ENCODE assay signal across 8 mouse cellular contexts in genomic region chr15:98737881-98738280, GRCm38 (mm10). TPM values are rescaled to one million over a fixed set of nuclear protein-coding genes. Genes with fewer than 3 reads are reported as not detected.
DNase-seq lines count a peak whose midpoint lies in the region; ATAC-seq lines count a peak whose summit lies in the region.

No protein-coding gene starts in this region.

- H3K36me3 ChIP-seq in stomach, embryonic 16.5 days (ENCODE audit: control insufficient read depth, insufficient read depth, low read length) = peaks cover 20% of the 10 kb centered on the region
- H3K36me3 ChIP-seq in hindbrain, embryonic 14.5 days (replicated peaks; ENCODE audit: control insufficient read depth, insufficient read depth) = peaks cover 73% of the 10 kb centered on the region

- H3K4me1 ChIP-seq in stomach, embryonic 16.5 days (ENCODE audit: control insufficient read depth, insufficient read depth, low read length) = 0 out of 2 replicates have a peak, but pooled peaks cover 2% of the 10 kb centered on the region
- H3K4me1 ChIP-seq in hindbrain, embryonic 14.5 days (replicated peaks; ENCODE audit: control insufficient read depth, insufficient read depth, low read length) = no peaks in the 10 kb centered on the region

- no peak overlapping the region for H3K4me2 ChIP-seq in stomach, embryonic 16.5 days (ENCODE audit: low read depth, low read length)
- H3K4me2 ChIP-seq in hindbrain, embryonic 14.5 days (replicated peaks) = no peak overlapping the region

- peak; percentile 76; the same call in 1 of the 2 replicates for ATAC-seq in stomach, embryonic 16.5 days (ENCODE audit: insufficient read depth, low FRiP score)
- no peak for ATAC-seq in hindbrain, embryonic 14.5 days (ENCODE audit: low FRiP score)

- DNase-seq in heart, postnatal 4 days = peak; percentile 60
- DNase-seq in heart, adult 11 months = no peak
- peak; percentile 22 for DNase-seq in urinary bladder, postnatal 25 days (ENCODE audit: low spot score)
- DNase-seq in urinary bladder, adult 2 months (ENCODE audit: low spot score) = no peak
- peak; percentile 66 to 75 for DNase-seq in kidney, postnatal 4 days
- no peak for DNase-seq in hindbrain, embryonic 14.5 days (ENCODE audit: low spot score)
- DNase-seq in gastrocnemius, postnatal 25 days = no peak

- no peak overlapping the region for H3K27ac ChIP-seq in stomach, embryonic 16.5 days (ENCODE audit: low read length)
- H3K27ac ChIP-seq in hindbrain, embryonic 14.5 days = no peak overlapping the region

- no peaks in the 10 kb centered on the region for H3K27me3 ChIP-seq in stomach, embryonic 16.5 days (ENCODE audit: control insufficient read depth, insufficient read depth, low read length)
- H3K27me3 ChIP-seq in hindbrain, embryonic 14.5 days (ENCODE audit: control insufficient read depth, insufficient read depth, low read length) = no peaks in the 10 kb centered on the region

- no peak overlapping the region for H3K9ac ChIP-seq in stomach, embryonic 16.5 days (ENCODE audit: low read length)
- H3K9ac ChIP-seq in hindbrain, embryonic 14.5 days = no peak overlapping the region

- H3K9me3 ChIP-seq in stomach, embryonic 16.5 days (replicated peaks; ENCODE audit: control insufficient read depth, low read length) = no peaks in the 10 kb centered on the region
- H3K9me3 ChIP-seq in hindbrain, embryonic 14.5 days (ENCODE audit: control insufficient read depth, low read length) = no peaks in the 10 kb centered on the region

- H3K4me3 ChIP-seq in stomach, embryonic 16.5 days (replicated peaks; ENCODE audit: low read length) = no peak overlapping the region
- H3K4me3 ChIP-seq in hindbrain, embryonic 14.5 days (replicated peaks; ENCODE audit: low read length) = no peak overlapping the region

RNA-seq across cellular contexts. Expression of gene Fkbp11, which starts 9.9 kb away (rescaled TPM):
- 10 to 100 TPM; 11.0 to 12.8 TPM for total RNA-seq in heart, postnatal 4 days (2021)
- polyA plus RNA-seq in urinary bladder, adult 2 months (2012; rRNA removed) = 11.7 and 15.9 TPM in 2 replicates
- 130 TPM in 2 replicates for polyA plus RNA-seq in stomach, embryonic 16.5 days (2015; fragmentation: Nextera tagmentation; extraction: Ambion mirVana)
- 6.4 and 7.2 TPM in 2 replicates for polyA plus RNA-seq in hindbrain, embryonic 14.5 days (2014; fragmentation: Nextera tagmentation; extraction: Ambion mirVana)
- total RNA-seq in gastrocnemius, postnatal 25 days (2021) = 1 to 10 TPM; 2.7 to 3.5 TPM

RNA-seq across cellular contexts. Expression of gene Arf3, which starts 25.1 kb away (rescaled TPM):
- 10 to 100 TPM; 40.9 to 43.7 TPM for total RNA-seq in heart, postnatal 4 days (2021)
- 74.0 and 79.1 TPM in 2 replicates for polyA plus RNA-seq in urinary bladder, adult 2 months (2012; rRNA removed)
- polyA plus RNA-seq in stomach, embryonic 16.5 days (2015; fragmentation: Nextera tagmentation; extraction: Ambion mirVana) = 38.0 and 38.9 TPM in 2 replicates
- 77.2 and 84.7 TPM in 2 replicates for polyA plus RNA-seq in hindbrain, embryonic 14.5 days (2014; fragmentation: Nextera tagmentation; extraction: Ambion mirVana)
- total RNA-seq in gastrocnemius, postnatal 25 days (2021) = 10 to 100 TPM in 1 of 2 experiments, 1 to 10 TPM in 1; 8.3 to 10.4 TPM

RNA-seq across cellular contexts. Expression of gene Ccdc65, which starts 29.9 kb away (rescaled TPM):
- under 1 TPM; 0.38 to 0.55 TPM for total RNA-seq in heart, postnatal 4 days (2021)
- polyA plus RNA-seq in urinary bladder, adult 2 months (2012; rRNA removed) = 3.1 and 4.5 TPM in 2 replicates
- polyA plus RNA-seq in stomach, embryonic 16.5 days (2015; fragmentation: Nextera tagmentation; extraction: Ambion mirVana) = 1.5 and 1.7 TPM in 2 replicates
- 5.6 and 6.6 TPM in 2 replicates for polyA plus RNA-seq in hindbrain, embryonic 14.5 days (2014; fragmentation: Nextera tagmentation; extraction: Ambion mirVana)
- not detected for total RNA-seq in gastrocnemius, postnatal 25 days (2021)

RNA-seq across cellular contexts. Expression of gene Wnt10b, which starts 40.1 kb away (rescaled TPM):
- under 1 TPM; 0.36 to 0.50 TPM for total RNA-seq in heart, postnatal 4 days (2021)
- 4.0 and 6.8 TPM in 2 replicates for polyA plus RNA-seq in urinary bladder, adult 2 months (2012; rRNA removed)
- 0.14 TPM in 1 of 2 replicates, not detected in the other for polyA plus RNA-seq in stomach, embryonic 16.5 days (2015; fragmentation: Nextera tagmentation; extraction: Ambion mirVana)
- not detected in 2 replicates for polyA plus RNA-seq in hindbrain, embryonic 14.5 days (2014; fragmentation: Nextera tagmentation; extraction: Ambion mirVana)
- 1 to 10 TPM in 1 of 2 experiments, under 1 TPM in 1; 0.79 to 1.7 TPM for total RNA-seq in gastrocnemius, postnatal 25 days (2021)

RNA-seq across cellular contexts. Expression of gene Wnt1, which starts 51.8 kb away (rescaled TPM):
- not detected for total RNA-seq in heart, postnatal 4 days (2021)
- 0.04 and 0.09 TPM in 2 replicates for polyA plus RNA-seq in urinary bladder, adult 2 months (2012; rRNA removed)
- polyA plus RNA-seq in stomach, embryonic 16.5 days (2015; fragmentation: Nextera tagmentation; extraction: Ambion mirVana) = not detected in 2 replicates
- 1.9 and 2.1 TPM in 2 replicates for polyA plus RNA-seq in hindbrain, embryonic 14.5 days (2014; fragmentation: Nextera tagmentation; extraction: Ambion mirVana)
- total RNA-seq in gastrocnemius, postnatal 25 days (2021) = not detected

Comparison
In these comparisons a context has a peak if more than half of its experiments do, and no peak if none do; other contexts are left out.
1. DNase-seq: peak in heart, postnatal 4 days (single experiment), urinary bladder, postnatal 25 days (single experiment) and kidney, postnatal 4 days (2 of 2); none in heart, adult 11 months (single experiment), urinary bladder, adult 2 months (single experiment), hindbrain, embryonic 14.5 days (single experiment) and gastrocnemius, postnatal 25 days (single experiment).